Mouse (Mus musculus): ENCODE measurements around the gene Igsf8.
"Not testable (repeated sequence)": the region's sequence is repeated elsewhere in the genome, so short reads cannot be mapped to it uniquely, and the experiment has no call there.

The Igsf8 gene

DNA sequence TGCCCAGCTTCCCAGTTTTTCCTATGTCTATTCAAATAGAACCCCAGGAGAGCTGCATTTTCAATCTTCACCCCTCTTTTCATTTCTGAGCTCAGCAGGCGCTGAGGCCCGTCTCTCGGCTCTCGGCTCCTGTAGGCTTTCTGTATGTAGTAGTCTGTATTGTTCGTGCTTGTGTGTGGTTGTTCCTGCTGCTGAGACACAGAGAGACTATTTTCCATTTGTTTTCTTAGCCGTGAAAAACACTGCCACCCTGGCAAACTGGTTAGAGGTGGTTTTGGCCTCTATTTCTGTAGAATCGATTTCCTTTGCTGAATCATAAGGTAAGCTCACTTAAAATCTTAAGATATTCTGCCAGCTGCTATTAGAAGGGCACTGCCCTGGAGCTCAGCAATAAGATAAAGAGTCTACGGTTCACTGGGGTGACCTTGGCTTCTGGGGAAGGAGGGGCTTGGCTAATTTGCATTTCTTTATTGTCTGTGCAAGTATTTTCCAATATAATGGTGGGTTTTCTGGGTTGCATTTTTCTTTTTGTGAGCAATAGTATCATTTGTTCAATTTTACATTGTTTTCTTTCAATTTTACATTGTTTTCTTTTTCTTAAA lies at the start of gene Igsf8:
Igsf8 (plus strand) TSS at position 165 of the 602 bp plus-strand sequence.
- no peak for DNase-seq

DNA sequence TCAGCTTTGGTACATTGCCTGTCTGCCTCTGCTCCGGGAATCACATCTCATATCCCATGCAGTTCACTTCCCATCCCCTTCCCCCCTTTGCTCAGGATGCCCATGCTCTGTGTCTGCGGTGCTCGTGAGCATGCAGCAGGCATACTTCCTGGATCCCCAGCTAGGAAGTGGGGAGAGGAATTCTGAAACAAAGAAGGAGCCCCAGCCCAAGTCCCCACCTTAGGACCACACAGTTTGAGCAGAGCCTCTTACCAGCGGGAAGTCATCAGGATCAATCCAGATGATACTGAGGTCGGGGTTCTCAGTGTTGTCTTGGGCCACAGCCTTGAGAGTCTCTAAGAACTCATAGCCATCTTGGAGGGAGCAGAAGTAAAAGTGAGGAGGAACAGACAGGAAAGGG lies 48.7 kb upstream of the Igsf8 start:
- DNase-seq: no peak

GRCm38 (mm10) chr1:172213771-172214170 lies 47.7 kb upstream of the Igsf8 start:
- no peak for DNase-seq

DNA sequence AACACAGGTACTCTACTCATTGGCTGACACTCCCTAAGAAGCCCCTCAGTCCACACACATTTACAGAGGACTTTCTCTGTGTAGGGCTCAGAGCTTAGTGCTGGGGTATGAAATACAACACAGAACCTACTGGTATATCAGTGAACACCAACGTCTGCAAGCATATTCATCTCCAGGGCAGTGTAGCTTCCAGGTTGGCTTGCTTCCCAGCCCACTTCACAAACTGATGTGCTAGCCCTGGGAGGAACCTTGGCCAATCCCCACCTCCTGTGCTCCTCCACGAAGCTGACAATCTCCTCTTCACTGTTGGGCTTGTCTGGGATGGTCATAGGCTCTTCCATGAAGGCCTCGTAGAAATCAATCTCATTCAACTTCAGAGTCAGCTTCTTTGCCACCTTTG lies 46.7 kb upstream of the Igsf8 start:
- DNase-seq: no peak

DNA sequence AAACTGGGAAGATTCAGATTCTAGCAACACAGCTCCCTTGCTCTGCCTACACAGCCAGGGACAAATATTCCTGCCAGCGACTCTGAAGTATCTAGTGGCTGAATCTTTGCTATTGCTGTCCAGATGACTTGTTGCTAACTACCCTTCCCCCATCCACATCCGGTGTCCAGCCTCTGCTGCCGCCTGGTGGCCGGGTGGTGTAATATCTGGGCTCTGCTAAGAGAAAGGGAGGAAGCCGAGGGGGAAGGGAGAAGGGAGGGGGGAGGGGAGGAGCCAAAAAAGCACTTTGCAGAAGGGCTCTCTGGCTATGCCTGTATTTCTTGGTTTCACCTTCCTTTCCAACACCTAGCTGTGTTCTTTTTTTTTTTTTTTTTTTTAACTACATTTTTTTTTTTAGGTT lies 44.3 kb upstream of the Igsf8 start:
- peak; percentile 93 for DNase-seq

DNA sequence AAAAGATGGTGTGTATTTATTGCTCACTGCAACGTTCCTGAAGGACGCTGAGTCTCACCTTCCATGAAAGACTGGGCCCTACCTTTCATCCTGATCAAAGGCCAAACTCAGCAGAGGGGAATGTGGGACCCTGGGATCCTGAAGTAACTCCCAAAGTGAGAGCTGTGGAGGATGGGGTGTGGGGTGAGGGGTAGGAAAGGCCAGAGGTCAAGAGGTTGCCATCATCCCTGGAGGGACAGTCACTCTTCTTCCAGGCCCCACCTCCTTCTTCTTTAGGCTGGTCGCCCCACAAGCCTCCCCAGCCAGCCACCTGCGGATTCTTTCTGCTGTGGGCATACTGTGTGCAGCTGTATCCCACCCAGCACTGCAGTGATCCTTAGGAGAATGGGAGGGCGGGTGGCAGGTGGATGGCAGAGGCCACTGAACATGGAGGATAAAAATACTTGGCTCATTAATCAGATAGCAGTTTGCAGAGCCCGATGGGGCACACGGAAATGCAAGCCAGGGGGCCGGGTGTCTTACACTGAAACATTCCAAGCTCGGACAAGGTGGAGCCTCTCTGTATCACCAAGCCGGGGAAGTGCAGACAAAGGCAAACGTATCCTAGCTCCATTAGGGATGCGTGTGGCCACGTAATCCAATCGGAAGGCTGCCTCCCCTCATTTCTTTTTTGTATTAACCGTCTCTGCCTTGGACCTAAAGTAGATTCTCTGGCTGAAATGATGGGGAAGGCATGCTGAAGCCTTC lies 43.1 kb upstream of the Igsf8 start:
- no peak for DNase-seq

DNA sequence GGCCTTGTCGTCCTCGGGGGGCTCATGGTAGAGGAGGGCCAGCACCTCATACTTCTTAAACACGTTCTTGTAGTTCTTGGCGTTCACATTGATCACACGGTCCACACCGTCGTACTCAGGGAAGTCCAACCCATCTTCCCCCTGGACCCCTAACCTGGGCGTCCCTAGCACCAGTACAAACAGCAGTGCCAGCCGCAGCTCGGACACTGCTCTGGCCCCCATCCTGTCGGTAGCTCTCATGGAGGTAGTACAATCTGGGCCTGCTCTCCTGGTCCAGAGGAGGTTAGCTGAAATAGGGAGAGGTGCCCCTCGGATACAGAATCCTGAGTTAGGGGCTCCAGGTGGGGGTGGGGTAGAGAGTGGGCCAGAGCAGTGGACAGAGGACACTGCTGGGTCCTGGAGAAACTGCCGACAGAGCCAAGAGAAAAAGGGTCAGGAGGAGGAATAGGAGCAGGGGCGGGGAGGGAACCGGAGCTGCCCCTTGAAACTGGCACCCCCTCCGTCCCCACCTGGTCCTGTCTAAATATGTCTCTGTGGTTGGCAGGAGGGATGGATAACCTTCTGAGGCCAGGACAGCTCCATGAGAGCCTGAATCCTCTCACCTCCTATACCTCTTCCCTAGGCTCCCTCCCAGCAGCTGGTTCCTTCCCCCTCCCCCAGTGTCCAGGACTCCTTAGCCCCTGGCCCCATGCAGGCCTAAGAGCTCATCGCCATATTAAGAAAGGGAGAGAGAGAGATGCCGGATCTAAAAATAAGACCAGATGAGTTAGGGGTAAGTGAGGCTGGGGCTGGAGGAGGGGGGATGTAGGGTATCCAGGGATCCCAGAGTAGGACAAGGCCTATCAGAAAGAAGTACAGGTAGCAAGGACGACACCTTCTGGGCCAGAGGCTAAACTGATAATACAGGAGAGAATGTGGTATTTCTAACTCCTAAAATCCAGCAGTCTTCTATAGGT lies 41.7 kb upstream of the Igsf8 start, which contains the start of gene Casq1:
Casq1 (minus strand) TSS at position 418 of the 956 bp plus-strand sequence.
- no peak for DNase-seq

DNA sequence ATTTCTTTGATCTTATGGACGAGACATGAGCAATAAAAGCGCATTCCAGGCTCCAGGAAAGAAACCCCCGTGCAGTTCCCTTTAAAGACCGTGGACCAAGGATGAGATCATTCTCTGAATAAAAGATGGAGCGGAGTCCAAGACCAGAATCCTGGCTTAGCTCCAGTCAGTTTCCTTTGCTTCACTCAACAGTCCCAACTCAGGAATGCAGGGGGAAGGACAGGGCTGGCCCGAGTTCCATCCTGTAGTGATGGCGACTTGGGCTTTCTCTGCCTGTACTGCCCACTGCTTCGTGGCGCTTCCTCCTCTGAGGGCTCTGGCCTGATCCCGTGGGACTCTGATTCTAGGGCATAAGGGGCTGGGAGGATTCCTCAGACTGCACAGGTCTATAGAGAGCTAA lies 41.0 kb upstream of the Igsf8 start:
- no peak for DNase-seq

- no peak for DNase-seq
These were observed 40.0 kb upstream of the Igsf8 start for GRCm38 (mm10) chr1:172221297-172222063.

DNA sequence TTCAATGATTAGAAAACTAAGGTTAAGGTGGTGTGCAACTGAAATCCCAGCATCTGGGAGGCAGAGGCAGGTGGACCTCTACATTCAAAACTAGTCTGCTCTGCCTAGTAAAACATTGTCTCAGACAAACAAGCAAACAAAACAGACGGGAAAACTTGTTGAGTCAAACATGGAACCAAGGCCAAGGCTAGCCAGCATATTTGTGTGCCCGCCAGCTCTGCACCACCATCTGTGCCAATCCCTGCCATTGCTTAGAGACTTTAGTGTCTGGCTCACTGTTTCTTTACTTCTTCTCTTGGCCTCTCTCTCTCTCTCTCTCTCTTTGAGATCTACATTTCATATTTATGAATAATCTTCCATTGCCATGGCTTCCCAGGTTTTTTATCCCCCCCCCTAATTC lies 33.2 kb upstream of the Igsf8 start:
- DNase-seq: no peak

- DNase-seq: no peak
These were observed 32.2 kb upstream of the Igsf8 start for GRCm38 (mm10) chr1:172229215-172229614.

DNA sequence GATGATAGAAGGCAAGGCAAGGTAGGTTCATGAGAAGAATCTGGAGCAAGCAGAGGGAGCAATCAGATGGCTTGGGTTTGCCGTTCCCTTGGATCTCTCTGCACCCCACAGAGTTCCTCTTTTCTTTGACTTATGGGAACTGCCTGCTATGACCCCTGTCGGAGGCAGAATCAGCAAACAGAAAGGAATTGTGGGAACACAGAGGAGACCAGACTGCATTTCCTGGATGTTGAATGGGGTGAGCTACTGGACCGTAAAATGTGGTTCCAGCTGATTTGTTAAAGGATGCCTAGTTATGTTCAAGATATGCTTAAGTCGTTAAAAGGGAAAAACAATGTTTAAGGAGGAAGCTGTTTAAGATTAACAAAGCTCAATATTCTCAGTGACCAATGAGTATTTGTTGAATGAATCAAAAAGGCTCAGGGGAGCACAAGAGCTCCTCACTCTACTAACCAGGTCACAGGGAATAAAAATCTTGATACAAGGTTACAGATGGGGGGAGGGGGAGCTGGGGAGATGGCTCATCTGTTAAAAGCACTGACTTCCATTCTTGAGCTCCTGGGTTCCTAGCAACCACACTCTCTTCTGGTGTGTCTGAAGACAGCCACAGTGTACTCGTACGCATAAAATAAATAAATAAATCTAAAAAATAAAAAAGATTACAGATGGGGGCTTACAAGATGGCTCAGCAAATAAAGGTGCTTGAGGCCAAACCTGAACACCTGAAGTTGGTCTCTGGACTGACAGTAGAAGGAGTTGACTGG lies 20.3 kb upstream of the Igsf8 start:
- DNase-seq: no peak

DNA sequence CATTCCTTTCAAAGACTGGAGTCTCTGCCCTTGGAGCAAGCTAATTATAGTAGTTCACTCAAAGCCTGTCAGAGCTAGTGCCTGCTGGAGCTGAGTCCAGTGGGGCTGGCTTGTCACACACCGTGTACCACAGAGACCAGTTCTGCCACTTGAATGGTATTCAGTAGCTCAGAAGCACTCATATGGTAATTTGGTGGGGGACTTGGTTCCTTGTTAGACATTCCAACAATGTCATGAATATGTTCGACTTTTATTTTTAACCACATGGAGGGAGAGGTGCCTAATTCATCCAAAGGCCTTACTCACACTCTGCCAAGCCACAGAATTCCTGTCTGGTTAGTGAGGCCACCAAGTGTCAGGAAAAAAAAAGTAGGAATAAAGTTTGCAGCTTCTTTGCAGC lies 19.0 kb upstream of the Igsf8 start:
- DNase-seq: no peak

DNA sequence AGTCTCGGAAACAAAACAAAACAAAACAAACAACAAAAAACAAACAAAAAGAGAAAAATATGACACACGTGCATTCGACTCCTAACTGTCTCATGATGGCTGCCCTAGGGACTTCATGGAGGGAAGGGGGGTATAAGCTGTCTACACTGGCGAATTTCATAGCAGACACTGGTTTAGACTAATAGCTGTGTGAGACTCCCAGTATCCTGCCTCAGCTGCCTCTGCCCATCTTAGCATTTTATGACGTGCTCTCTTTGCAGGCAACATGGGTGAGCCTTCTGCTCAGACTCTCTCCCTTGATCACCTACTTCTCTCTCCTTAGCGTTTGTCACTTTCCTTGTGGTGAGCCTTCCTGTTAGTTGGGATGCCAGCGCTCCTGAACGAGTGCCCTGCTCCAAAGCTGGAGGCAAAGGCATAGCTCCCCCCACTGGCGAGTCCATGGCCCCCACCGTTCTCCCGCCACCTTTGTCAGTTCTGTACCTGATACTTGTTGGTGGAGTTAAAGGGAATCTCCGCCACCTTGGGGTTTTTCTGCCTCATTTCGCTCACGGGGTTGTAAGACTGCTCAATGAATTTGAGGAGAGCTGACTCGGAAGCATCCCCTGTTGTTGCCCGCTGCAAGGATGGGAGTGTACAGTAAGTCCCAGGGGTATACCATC lies 17.8 kb upstream of the Igsf8 start:
- DNase-seq: no peak

- DNase-seq: not testable (repeated sequence)
These were observed 16.8 kb upstream of the Igsf8 start for GRCm38 (mm10) chr1:172244645-172245044.

GRCm38 (mm10) chr1:172247216-172247615 lies 14.2 kb upstream of the Igsf8 start:
- DNase-seq: peak; percentile 24

DNA sequence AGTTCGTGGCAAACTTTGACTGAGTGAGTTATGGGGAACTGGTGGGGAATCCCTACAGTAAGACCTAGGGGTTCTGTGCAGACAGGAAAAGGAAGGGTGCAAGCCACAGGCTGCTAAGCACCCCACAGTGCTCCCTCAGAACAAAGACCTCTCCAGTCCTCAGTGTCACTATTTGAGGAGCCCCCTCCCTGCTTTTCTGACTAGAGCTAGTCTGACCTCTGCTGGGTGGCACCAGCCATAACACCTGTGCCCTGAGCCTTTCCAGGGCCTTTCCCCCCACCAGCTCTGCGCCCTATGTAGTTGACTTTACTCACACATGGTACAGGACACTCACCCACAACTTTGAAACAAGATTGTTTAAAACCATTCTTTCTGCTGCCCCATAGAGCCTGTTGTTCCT lies 13.8 kb upstream of the Igsf8 start:
- no peak for DNase-seq

DNA sequence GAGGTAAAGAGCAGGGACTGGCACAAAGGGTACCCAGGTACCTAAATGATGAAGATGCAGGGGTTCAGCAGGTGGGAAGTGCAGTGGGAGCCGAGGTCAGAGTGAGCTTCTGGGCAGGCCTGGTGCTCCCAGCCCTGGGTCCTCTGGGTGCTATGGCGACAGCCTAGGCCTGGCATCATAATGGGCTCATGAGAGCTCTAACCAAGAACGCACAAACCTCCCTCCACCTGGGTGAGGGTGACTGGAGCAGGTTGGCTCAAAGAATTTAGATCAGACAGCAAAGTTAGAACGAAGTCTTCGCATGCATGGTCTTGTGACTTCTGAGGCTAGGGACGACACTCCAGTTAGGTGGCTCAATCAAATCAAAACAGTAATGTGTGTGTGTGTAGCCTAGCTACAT lies 3.1 kb upstream of the Igsf8 start, which contains the start of gene Atp1a4:
Atp1a4 (minus strand) TSS at position 101 of the 400 bp plus-strand sequence.
- DNase-seq: no peak

GRCm38 (mm10) chr1:172271208-172271607 lies 9.8 kb downstream of the Igsf8 start:
- DNase-seq: no peak

DNA sequence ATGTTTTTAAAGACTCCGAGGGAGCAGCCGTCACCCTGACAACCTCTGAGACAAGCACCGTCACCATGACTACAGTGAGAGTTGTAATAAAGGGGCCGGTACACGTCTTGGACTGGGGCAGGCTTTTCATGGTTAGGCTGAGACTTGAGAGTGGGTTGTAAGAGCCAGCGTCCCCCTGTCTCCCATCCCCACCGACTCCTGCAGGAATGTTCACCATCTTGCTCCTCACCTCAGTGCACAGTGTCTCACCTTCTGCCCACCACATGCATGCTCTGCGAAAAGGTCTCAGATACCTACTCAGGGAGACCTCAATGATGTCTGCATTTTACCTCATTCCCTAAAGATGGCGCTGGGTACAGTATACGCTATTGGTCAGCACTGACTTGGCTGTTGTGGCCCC lies 10.3 kb downstream of the Igsf8 start:
- DNase-seq: peak; percentile 46

DNA sequence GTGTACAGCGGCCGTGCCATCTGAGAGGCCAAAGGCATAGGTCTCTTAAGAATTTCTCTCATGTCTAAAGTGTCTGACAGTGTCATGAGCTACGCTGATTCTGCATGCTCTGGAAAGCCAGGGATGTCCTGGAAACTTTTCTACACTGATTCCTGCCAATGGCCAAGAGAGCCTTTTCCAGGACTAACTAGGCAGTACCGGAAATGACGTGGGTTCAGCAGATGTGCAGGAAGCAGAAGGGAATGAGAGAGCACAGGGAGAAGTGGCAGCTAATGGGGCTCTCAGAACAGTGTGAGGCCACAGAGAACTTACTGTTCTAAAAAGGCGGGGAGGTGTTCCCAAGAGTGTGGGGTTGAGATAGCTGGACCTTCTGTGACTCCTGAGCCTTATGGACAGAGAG lies 11.9 kb downstream of the Igsf8 start:
- no peak for DNase-seq
